Mouse (Mus musculus): Measurements from ENCODE around the gene Dnajc22. TPM values are rescaled to one million over a fixed set of nuclear protein-coding genes. Genes with fewer than 3 reads are reported as not detected.
A peak's percentile ranks its signal among the peaks of the same experiment; 100 is the strongest.

Gene Dnajc22
- polyA plus RNA-seq, 1 experiment, result not detected

DNA sequence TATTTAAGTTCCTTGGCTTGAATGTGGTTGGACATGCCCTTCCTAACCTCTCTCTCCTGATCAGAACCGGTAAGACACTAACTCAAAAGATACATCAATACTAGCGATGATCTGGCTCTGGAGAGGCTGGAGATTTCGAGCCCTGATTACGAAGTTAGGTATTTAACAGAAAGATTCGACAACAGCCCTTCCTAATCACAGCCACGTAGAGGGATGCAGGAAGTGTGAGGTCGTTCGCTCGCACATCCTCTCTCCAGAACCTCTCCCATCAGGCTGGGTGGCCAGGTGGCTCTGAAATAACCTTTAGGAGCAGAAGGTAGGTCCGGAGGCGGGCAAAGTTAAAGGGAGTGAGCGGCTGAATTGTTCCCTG, 32.7 kb downstream of the Dnajc22 start, which contains the start of gene Spats2:
Gene Spats2, plus strand, starts transcription at position 206 of the 370 bp plus-strand sequence.
- peak within 1 kb of the TSS; percentile 76 for H3K4me3 ChIP-seq (ENCODE audit: insufficient read depth, low read depth, low read length)
- peaks cover 20% of the 10 kb centered on the region for H3K4me1 ChIP-seq (ENCODE audit: control insufficient read depth, insufficient read depth, low read length)
- under 1% methylated on average over 12 of the region's 12 CpGs for WGBS
- TF ChIP-seq CTCF (IDR thresholded peaks at IDR 0.05; ENCODE audit: insufficient read depth, low read depth, low read length) (no peak), POLR2A (IDR thresholded peaks at IDR 0.05; ENCODE audit: insufficient read depth, low read depth, low read length) (no peak)
- peak within 1 kb of the TSS; percentile 85 for H3K27ac ChIP-seq (ENCODE audit: insufficient read depth, low read depth, low read length)

DNA sequence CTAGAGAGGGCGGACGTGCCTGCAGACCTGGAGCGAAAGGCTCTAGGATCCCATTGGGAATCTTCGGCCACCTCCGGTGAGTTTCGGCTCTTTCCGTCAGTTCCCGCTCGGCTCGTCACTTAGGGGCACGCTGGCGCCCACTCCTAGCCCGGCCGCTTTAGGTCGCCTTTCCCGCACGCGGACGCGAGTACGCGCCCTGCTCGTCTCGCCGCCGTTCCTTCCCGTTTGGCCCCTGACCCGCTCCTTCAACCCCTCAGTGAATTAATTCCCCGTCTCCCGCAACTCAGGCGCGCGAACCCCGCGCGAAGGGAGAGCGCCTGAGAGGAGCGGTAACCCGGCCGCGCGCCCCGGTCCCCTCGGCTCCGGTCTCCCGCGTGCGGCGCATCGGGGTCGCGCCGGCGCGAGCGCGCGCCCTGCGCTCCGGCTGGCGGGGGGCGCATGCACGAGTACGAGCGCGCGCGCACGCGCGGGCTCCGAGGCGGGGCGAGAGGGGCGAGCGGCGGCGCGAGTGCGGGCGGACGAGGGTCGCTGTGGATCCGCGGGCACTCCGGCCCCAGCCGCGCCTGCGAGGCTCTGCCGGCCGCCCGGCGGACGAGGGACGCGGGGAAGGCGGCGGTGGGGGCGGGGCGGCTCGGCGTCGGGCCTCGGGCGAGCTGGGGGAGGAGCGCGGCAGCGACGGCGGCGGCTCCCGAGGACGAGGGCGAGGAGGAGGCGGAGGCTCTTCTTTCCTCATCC, 33.3 kb downstream of the Dnajc22 start:
- Histone ChIP-seq H3K4me1 (ENCODE audit: control insufficient read depth, insufficient read depth, low read length) (peaks cover 18% of the 10 kb centered on the region), H3K4me3 (ENCODE audit: insufficient read depth, low read depth, low read length) (peak overlapping the region; percentile 76), H3K27ac (ENCODE audit: insufficient read depth, low read depth, low read length) (peak overlapping the region; percentile 85)
- WGBS, result 2% methylated on average over 115 of the region's 115 CpGs
- TF ChIP-seq CTCF (IDR thresholded peaks at IDR 0.05; ENCODE audit: insufficient read depth, low read depth, low read length) (no peak), POLR2A (IDR thresholded peaks at IDR 0.05; ENCODE audit: insufficient read depth, low read depth, low read length) (peak; percentile 75)

DNA sequence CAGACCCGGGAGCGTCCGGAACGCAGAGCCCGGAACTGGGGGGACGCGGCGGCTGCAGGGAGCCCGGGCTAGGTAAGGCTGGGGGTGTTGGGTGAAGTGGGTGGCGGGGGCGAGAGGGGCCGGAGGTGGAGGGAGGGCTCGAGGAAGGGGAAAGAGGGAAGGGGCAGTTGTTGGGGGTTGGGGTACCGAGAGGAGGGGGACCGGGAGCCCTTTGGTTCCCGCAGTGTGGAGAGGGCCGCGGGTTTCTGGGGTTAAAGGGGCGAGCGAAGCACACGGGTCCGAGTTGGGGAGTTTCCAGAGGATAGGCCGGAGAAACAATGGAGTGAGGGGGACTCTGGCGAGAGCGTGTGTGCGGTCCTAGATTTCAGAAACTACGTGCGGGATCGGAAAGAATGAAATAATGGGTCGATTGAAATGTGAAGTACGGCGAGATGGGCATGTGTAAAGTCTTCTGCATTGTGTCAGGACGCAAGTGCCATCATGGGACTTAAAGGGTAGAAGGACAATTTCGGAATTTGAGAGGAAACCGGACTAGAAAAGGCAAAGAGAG, 33.9 kb downstream of the Dnajc22 start:
- WGBS, result under 1% methylated on average over 33 of the region's 35 CpGs
- TF ChIP-seq POLR2A (IDR thresholded peaks at IDR 0.05; ENCODE audit: insufficient read depth, low read depth, low read length) (no peak), CTCF (IDR thresholded peaks at IDR 0.05; ENCODE audit: insufficient read depth, low read depth, low read length) (no peak)
- peaks cover 18% of the 10 kb centered on the region for H3K4me1 ChIP-seq (ENCODE audit: control insufficient read depth, insufficient read depth, low read length)
- 0 out of 2 replicates have a peak overlapping the region, but pooled peaks have one; percentile 85 for H3K27ac ChIP-seq (ENCODE audit: insufficient read depth, low read depth, low read length)
- peak overlapping the region; percentile 76 for H3K4me3 ChIP-seq (ENCODE audit: insufficient read depth, low read depth, low read length)

DNA sequence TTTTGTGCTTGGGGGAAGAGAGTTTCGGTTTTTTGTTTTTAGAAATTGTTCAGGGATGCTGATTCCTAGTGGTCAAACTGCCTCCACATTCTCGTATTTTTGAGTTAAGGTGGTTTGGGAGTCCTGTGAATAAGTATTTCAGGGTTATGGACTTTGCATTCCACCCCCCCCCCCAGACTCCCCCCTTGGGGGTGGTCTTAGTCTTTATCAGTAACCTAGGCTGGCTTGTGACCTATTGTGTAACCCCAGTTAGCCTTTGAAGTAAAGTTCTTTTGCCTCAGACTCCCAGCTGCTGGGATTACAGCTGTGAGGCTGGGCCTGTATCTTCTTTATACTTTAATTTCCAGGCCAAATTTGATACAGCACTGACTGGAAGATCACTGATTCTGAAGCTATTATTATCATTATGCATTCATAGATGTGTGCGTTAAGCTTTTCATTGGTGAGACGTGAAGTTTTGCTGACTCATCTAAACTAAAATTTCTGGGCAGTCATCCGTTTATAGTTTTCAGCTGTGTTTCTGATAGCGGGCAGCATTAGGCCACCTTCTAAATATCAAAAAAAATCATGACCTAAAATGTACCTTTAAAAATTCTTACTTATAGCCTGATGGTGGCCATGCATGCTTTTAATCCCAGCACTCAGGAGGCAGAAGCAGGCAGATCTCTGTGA, 35.0 kb downstream of the Dnajc22 start:
- Histone ChIP-seq H3K4me1 (ENCODE audit: control insufficient read depth, insufficient read depth, low read length) (peaks cover 18% of the 10 kb centered on the region), H3K27ac (ENCODE audit: insufficient read depth, low read depth, low read length) (no peak overlapping the region), H3K4me3 (ENCODE audit: insufficient read depth, low read depth, low read length) (no peak overlapping the region)
- 42% methylated on average over 6 of the region's 6 CpGs for WGBS
- TF ChIP-seq CTCF (IDR thresholded peaks at IDR 0.05; ENCODE audit: insufficient read depth, low read depth, low read length) (no peak), POLR2A (IDR thresholded peaks at IDR 0.05; ENCODE audit: insufficient read depth, low read depth, low read length) (no peak)

DNA sequence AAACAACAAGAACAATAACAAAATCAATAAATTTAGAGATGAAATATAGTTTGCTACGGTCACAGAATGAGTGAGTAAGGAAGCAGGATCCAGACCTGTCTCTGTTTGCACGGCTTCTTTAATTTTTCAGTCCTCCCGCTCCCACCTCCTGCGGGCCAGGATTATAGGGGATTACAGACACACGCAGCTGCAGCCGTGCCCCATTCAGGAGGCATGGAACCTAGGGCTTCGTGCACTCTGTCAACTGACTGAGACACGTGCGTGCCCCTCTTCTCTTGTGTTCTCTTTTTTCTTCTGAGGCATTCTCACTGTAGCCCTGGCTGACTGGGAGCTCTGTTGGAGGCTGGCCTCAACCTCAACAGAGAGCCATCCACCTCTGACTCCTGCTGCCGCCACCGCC, 36.5 kb downstream of the Dnajc22 start:
- H3K27ac ChIP-seq (ENCODE audit: insufficient read depth, low read depth, low read length), result 0 out of 2 replicates have a peak overlapping the region, but pooled peaks have one; percentile 28
- H3K4me1 ChIP-seq (ENCODE audit: control insufficient read depth, insufficient read depth, low read length), result peaks cover 24% of the 10 kb centered on the region
- H3K4me3 ChIP-seq (ENCODE audit: insufficient read depth, low read depth, low read length), result no peak overlapping the region
- 36% methylated on average over 11 of the region's 11 CpGs for WGBS
- TF ChIP-seq POLR2A (IDR thresholded peaks at IDR 0.05; ENCODE audit: insufficient read depth, low read depth, low read length) (no peak), CTCF (IDR thresholded peaks at IDR 0.05; ENCODE audit: insufficient read depth, low read depth, low read length) (no peak)

DNA sequence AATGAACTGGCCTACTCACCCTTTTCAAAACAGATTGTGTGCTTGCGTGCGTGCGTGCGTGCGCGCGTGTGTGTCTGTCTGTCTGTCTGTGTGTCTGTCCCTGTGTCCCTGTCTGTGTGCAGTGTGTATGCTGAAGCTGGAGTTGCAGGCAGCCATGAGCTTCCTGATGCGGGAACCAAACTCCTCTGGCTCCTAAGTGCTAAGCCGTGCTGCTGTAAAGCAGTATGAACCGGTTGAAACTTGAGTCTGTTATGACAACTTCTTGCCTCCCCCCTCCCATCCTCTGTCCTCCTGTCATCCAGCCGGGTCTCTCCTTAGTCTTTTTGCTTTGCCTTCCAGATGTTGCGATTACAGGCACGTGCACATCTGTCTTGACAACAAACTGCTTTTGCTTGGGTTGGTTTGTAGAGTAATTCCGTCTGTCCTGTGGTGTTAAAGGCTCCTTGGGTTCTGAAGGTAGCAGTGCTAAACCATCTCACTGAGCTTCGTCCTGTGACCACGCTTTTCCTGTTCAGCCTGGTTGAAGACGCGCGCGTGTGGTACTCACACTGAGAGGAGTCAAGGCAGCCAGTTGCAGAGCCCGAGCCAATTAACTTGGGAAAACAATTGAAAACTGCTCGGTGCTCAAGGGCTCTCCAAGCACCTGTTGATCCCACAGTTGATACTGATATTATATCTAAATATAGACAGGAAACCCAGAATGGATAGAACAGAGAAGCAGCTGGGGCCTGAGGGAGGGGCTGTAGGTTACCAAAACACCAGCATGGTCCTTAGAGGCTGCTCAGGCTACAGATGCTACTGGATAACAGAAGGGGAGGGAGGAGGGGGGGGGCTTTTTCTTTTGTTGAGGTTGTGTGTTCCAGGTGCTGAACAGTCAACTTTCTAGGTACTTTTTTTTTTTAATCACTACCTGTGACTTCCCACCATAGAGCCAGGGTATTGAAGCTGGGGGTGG, 37.3 kb downstream of the Dnajc22 start:
- WGBS, result 54% methylated on average over 22 of the region's 22 CpGs
- H3K4me1 ChIP-seq (ENCODE audit: control insufficient read depth, insufficient read depth, low read length), result peaks cover 25% of the 10 kb centered on the region
- no peak for TF ChIP-seq CTCF (IDR thresholded peaks at IDR 0.05; ENCODE audit: insufficient read depth, low read depth, low read length)
- no peak for TF ChIP-seq POLR2A (IDR thresholded peaks at IDR 0.05; ENCODE audit: insufficient read depth, low read depth, low read length)
- H3K27ac ChIP-seq (ENCODE audit: insufficient read depth, low read depth, low read length), result no peak overlapping the region
- H3K4me3 ChIP-seq (ENCODE audit: insufficient read depth, low read depth, low read length), result peak overlapping the region; percentile 21; the same call in 1 of the 2 replicates

DNA sequence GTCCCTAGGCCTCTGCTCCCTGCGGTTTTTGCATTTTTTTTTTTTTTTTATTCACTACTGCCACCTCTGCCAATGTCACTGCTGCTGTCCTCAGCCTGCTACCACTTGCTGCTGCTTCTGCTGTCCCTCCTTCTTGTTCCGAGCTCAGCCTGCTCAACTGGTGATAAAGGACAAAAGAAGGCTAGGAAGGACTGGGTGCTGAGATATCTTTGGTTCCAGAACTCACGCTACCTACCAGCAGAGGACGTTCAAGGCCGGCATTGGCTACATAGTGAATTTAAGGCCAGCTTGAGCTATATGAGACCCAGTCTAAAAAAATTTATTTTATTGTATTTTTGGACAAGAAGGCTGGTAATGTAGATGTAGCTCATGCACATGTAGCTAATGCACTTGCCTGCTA, 45.4 kb downstream of the Dnajc22 start:
- H3K27ac ChIP-seq (ENCODE audit: insufficient read depth, low read depth, low read length), result no peak overlapping the region
- TF ChIP-seq POLR2A (IDR thresholded peaks at IDR 0.05; ENCODE audit: insufficient read depth, low read depth, low read length), result no peak
- TF ChIP-seq CTCF (IDR thresholded peaks at IDR 0.05; ENCODE audit: insufficient read depth, low read depth, low read length), result no peak
- H3K4me3 ChIP-seq (ENCODE audit: insufficient read depth, low read depth, low read length), result no peak overlapping the region
- 81% methylated on average over 5 of the region's 5 CpGs for WGBS
- H3K4me1 ChIP-seq (ENCODE audit: control insufficient read depth, insufficient read depth, low read length), result peaks cover 16% of the 10 kb centered on the region

DNA sequence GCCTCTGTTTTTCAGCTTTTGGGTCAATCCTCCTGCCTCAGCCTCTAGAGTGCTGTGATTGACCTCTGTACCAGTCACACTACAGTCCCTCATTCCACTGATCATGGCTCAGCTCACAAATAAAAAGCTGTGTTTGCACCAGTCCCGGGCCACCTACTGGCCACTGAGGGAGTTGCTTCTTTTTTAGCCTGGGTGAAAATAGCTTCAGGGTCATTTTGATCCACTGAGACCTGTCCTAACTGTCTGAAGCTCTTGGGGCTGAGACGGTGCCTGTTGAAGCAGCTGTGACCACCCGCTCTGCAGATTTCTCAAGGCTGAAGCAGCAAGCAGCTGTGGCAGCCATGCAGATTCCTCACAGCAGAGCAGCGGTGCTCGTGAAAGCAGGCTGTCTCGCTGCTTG, 46.7 kb downstream of the Dnajc22 start:
- WGBS, result 56% methylated on average over 6 of the region's 6 CpGs
- H3K4me1 ChIP-seq (ENCODE audit: control insufficient read depth, insufficient read depth, low read length), result peaks cover 9% of the 10 kb centered on the region
- no peak overlapping the region for H3K27ac ChIP-seq (ENCODE audit: insufficient read depth, low read depth, low read length)
- H3K4me3 ChIP-seq (ENCODE audit: insufficient read depth, low read depth, low read length), result no peak overlapping the region
- TF ChIP-seq CTCF (IDR thresholded peaks at IDR 0.05; ENCODE audit: insufficient read depth, low read depth, low read length), result peak; percentile 54; the same call in 1 of the 2 replicates
- TF ChIP-seq POLR2A (IDR thresholded peaks at IDR 0.05; ENCODE audit: insufficient read depth, low read depth, low read length), result no peak

All from olfactory bulb, adult 2 months (tissue).